Mouse (Mus musculus): ENCODE results near the gene Gm20695.
"Not testable (repeated sequence)": the region's sequence is repeated elsewhere in the genome, so short reads cannot be mapped to it uniquely, and the experiment has no call there.

Gene Gm20695

DNA sequence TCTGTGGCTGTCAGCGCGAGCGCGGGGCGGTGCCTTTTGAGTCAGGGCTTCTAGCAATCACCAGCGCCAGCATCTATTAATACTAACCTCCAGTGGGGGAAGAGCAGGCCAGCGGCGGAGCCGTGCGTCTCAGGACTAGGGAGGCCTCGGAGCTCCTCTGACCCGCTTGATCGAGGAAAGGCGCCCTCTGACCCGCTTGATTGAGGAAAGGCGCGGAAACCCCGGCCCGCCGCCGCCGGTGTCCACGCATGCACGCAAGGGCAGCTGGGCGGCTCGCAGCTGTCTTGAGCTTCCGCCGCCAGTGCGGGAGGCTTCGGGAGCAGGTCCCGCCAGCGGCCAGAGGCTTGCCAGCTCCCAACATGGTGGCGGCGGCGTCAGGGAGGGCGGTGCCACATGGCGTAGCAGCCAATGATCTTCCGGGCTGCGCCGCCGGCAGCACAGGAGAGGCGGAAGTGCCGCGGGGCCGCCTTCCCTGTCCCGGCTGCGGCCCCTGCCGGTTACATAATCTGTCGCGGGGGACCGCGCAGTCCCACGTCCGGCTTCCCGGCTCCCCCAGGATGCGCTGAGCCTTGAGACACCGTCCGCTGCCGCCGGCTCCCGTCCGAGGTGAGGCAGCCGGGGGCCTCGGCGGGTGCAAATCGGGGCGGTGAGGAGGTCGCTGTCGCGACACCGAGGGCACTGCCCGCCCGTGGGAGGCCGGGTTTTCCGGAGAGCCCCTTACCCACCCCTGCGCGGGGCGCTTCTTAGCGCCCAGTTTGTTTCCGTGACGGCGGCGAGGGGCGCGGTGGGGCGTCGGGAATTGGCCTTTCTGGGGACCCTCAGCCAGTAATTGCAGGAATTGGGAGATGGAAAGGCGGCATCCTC, at the start of gene Gm20695, which contains the start of gene Zfp597:
Gene Gm20695, plus strand, starts transcription at position 448 of the 864 bp plus-strand sequence.
Gene Zfp597, minus strand, starts transcription at position 361 of the 864 bp plus-strand sequence.
- peak; percentile 94 for DNase-seq

- DNase-seq: no peak
Observed at GRCm38 (mm10) chr16:3835461-3835860, 49.0 kb upstream of the Gm20695 start.

DNA sequence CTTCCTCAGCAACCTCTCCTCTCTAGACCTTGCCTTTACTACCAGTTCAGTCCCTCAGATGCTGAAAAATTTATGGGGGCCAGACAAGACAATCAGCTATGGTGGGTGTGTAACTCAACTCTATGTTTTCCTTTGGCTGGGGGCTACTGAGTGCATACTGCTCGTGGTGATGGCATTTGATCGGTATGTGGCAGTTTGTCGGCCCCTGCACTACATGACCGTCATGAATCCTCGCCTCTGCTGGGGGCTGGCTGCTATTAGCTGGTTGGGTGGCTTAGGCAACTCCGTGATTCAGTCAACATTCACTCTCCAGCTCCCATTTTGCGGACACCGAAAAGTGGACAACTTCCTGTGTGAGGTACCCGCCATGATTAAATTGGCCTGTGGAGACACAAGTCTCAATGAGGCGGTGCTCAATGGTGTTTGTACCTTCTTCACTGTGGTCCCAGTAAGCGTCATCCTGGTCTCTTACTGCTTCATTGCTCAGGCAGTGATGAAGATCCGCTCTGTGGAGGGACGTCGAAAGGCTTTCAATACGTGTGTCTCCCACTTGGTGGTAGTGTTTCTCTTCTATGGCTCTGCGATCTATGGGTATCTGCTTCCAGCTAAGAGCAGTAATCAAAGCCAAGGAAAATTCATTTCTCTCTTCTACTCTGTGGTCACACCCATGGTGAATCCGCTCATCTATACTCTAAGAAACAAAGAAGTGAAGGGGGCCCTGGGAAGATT, 45.1 kb upstream of the Gm20695 start:
- DNase-seq: peak; percentile 14 to 23

DNA sequence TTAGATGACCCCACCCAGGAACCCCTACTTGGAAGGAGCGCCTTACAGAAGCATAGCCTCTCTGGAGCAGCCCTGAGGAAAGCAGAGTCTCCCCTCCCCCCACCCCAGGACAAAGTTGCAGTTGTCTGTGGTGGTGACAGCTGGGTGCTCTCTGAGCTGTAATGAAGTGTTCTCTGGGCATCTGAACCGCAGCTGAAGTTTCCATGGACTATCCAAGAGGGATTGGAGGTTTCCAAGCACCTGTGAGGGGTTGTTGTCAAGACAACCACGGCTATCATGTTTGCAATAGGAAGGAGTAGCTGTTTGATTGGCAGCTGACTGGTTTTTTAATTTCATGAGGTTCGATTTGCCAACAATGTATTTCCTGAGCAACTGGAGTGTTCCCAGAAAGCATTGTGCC, 41.5 kb upstream of the Gm20695 start:
- no peak for DNase-seq

DNA sequence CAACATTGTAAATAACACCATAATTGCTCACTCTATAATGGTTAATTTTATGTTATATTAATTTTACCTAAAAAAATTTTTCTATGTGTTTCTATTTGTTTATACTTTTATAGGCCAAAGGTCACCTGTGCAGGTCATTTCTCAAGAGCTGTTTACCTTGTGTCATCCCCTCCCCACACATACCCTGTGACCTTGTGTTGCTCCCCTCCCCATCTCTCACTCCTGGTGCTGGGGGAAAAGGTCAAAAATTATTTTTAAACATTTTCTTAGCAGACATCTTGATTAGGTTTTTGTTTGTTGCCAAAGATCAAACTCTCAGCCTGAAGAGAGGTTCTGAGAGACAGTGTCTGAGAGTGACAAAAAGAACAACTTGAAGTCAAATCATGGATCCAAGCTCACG, 40.7 kb upstream of the Gm20695 start:
- no peak for DNase-seq

GRCm38 (mm10) chr16:3846711-3847518, 37.5 kb upstream of the Gm20695 start, which contains the start of gene Zfp174:
Gene Zfp174, plus strand, starts transcription at chr16:3847268.
- peak; percentile 97 to 98 for DNase-seq

GRCm38 (mm10) chr16:3847871-3848270, 36.6 kb upstream of the Gm20695 start:
- no peak for DNase-seq

DNA sequence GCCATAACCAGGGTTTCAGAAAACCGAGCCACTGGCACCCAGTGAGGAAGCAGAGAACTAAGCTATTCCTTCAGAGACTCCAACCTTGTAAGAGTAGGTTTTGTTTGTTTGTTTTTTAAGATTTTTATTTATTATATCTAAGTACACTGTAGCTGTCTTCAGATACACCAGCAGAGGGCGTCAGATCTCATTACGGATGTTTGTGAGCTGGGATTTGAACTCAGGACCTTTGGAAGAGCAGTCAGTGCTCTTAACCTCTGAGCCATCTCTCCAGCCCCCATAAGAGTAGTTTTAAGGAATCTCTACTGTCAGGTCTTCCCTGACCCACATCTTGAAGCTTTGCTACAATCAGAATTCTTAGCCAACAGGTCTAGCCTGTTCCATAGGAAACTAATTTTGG, 36.0 kb upstream of the Gm20695 start:
- DNase-seq: no peak

- DNase-seq: not testable (repeated sequence)
Observed at GRCm38 (mm10) chr16:3851301-3851700, 33.1 kb upstream of the Gm20695 start.

DNA sequence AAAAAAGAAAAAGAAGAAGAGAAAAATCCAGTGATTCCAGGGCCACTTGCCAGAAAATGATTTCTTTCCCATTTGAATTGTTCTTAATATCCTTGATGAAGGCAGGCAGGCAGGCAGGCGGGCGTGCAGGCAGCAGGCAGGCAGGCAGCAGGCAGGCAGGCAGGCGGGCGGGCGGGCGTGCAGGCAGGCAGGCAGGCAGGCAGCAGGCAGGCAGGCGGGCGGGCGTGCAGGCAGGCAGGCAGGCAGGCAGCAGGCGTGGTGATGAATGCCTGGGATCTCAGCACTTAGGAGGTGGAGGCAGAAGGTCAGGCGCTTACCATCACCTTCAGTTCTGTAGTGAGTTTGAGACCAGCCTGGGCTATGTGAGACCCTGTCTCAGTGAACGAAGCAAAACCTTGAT, 31.9 kb upstream of the Gm20695 start:
- no peak for DNase-seq

DNA sequence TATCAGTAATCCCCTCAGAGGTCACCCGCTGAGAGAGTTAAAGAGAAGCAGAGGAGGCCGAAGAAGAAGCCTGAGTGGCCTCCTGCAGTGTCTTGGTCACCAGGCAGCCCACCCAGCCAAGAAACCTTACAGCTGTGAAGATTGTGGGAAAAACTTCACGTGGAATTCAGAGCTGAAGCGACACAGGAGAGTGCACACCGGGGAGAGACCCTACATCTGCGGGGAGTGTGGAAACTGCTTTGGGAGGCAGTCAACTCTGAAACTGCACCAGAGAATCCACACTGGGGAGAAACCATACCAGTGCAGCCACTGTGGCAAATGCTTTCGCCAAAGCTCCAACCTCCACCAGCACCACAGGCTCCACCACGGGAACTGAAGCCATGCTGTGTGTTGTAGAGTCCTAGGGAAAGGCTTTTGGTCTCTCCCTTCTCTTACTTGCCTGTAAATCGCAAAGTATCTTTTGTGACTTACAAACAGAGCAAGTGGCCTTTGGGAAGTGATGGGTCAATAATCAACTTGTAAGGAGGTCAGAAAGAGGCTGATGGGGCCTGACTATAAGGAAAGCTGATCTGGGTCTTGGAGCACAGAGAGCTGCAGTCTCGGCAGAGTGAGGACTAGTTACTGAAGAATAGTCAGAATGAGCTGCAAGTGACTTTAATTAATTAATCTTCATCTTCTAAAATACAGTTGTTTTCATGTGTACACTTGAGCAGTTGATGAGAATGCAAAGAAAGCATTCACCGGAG, 29.8 kb upstream of the Gm20695 start:
- DNase-seq: no peak

GRCm38 (mm10) chr16:3855776-3856175, 28.7 kb upstream of the Gm20695 start:
- DNase-seq: no peak

DNA sequence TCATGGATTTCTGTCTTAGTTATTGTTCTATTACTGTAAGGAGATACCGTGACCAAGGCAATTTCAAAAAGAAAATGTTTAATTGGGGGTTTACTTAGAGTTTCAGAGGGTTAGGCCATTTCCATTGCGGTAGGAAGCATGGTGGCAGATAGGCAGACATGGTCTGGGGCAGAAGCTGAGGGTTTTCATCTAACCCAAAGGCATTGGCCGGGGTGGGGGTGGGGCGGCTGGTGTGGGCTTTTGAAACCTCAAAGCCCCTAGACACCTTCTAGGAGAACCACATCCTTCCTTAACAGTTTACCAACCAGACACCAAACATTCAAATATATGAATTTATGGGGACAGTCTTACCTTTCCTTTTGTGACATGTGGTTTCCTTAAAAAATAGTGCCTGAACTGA, 25.2 kb upstream of the Gm20695 start:
- no peak for DNase-seq

- no peak for DNase-seq
Observed at GRCm38 (mm10) chr16:3871815-3872214, 12.6 kb upstream of the Gm20695 start.

- peak; percentile 91 to 93 for DNase-seq
Observed at GRCm38 (mm10) chr16:3872216-3873047, 12.0 kb upstream of the Gm20695 start, which contains the start of gene Naa60. Gene Naa60, plus strand, starts transcription at chr16:3872375.

- no peak for DNase-seq
Observed at GRCm38 (mm10) chr16:3876346-3876745, 8.1 kb upstream of the Gm20695 start.

- DNase-seq: peak in 1 of 2 experiments; percentile 15
Observed at GRCm38 (mm10) chr16:3885065-3885670, 720 bp downstream of the Gm20695 start.

- DNase-seq: no peak
Observed at GRCm38 (mm10) chr16:3891621-3892295, 7.3 kb downstream of the Gm20695 start.

DNA sequence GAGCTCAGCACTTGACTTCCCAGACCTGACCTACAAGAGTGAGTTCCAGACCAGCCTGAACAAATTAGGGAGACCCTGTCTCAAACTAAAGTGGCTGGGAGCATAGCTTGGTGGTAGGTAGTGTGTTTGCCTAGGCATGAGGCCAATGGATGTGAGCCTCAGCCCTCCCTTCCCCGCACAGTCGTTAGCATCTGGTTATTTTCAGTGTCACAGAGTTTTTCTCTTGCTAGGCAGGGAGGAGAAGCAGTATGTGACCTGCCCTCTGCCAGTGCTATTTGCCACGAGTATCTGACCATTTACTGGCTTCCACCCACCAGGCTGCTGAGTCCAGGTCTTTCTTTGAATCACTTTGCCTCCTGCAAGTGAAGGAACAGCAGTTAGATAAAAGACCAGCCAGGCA, 9.3 kb downstream of the Gm20695 start:
- DNase-seq: no peak

DNA sequence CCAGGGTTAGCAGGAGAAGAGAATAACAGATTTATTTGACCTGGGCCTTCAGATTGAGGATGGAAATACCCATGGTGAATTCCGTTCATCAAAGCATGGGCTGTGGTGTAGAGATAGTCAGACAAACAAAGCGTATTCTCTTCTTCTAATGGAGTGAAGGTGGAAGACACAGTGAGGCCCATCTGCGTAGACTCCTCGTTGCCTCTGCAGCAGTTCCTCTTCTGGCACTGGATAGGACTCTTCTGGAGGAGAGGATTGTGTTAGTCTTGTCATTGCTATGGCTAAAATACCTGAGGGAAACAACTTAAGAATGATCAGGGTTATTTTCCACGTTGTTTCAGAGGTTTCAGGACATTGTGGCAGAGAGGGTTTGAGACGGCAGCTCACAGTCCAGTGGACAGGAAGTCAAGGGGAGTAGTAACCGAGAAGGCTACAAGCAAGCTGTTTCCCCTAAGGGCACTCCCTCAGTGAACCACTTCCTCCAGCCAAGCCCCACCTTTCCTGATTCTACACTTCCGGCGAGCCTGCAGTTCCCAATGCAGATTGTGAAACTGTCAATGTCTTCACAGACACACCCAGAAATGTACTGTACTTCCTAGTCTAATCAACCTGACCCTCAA, 10.8 kb downstream of the Gm20695 start:
- peak; percentile 16 to 32 for DNase-seq

Data from kidney, adult 8-10 months (tissue).